Mouse (Mus musculus) testis, adult 2 months (tissue): Measurements from ENCODE around the gene Krt19.

Experiments used
- CTCF ChIP-seq: fragments of 200-500 bp; IDR thresholded peaks from 2 replicates; pipeline ENCODE4 v1.5.1; 2012; ENCODE audit warnings: low read depth, mild to moderate bottlenecking, inconsistent platforms, low read length, moderate library complexity; ENCODE audit not compliant: control insufficient read depth, insufficient read depth, insufficient replicate concordance
- POLR2A ChIP-seq: fragments of 200-500 bp; IDR thresholded peaks from 2 replicates; pipeline ENCODE4 v1.6.1; 2012; ENCODE audit warnings: low read depth, mild to moderate bottlenecking, inconsistent platforms, low read length, moderate library complexity; ENCODE audit not compliant: control insufficient read depth

DNA sequence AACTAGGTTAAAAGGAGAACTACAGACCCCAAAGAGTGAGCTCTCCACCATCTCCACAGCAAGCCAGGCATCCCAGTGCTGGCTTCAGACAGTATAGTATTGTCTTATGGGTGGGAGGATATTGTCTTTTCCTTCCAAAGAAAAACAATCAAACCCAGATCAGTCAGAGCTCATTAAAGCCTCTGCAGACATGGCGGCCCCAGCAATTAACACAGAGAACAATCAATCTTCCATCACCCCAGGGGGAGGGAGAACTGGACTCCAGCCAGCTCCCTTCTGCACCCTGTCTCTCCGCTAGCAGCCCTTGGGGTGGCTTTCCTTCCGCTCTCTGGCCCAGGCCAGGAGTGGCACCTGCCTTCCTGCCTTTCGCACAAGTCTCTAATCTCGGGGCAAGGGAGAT is 10.8 kb downstream of the Krt19 start:
- TF ChIP-seq POLR2A (no peak), CTCF (no peak)
